Mouse (Mus musculus): ENCODE measurements around the gene Lrp2bp.

Gene Lrp2bp

DNA sequence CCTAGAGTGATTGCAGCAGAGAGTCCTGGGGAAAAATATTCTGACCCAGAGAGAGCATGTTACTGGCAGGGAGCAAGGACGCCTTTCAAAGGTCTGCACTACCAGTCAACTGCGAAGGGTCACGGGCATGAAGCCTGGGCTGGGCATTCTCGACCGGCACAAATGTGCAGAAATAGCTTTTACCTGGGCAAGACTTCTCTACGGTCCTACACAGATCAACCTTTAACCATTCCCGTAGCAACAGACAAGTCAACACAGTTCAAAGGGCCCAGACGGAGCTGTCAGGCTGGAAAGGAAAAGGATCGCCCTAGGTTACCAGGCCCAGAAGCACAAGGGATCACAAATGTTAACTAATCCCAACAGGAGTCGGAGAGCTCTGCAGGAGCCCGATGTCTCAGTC, 37.1 kb downstream of the Lrp2bp start:
- DNase-seq = no peak

DNA sequence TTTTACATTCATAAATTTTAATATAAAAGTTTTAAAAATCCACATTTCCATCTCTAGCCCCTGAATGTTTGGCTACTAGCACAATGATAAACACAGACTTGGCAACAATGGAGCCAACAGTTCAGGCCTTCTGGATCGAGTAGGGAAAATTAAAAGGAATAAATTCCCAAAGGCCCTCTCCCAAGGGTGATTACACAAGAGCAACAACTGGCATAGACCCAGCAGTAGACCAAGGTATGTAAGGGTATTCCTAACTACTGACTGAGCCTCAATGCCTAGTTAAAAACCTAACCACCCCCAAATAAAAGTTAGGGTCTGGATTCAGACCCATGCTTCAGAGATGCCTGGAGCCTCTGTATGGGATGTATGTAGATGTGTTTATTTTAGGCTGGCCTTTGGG, 40.6 kb downstream of the Lrp2bp start:
- DNase-seq = no peak

DNA sequence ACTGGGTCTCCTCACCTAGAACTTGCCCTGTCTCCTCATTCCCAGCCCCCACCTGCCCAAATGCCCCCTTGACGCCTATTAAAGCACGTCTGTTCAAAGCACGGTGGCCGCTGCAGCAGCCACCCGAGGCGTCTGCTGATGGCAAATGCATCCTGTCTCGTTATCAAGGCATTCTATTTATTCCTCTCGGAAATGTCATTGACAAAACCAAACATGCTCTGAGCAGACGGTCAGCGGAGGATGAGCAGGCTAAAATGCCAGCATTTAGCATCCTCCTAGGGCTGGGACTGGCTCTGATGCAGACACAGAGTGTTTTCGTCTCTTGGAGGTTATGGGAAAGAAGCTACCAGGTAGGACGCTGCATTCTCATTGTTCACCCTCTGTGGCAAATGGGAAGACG, 41.2 kb downstream of the Lrp2bp start:
- DNase-seq = no peak

DNA sequence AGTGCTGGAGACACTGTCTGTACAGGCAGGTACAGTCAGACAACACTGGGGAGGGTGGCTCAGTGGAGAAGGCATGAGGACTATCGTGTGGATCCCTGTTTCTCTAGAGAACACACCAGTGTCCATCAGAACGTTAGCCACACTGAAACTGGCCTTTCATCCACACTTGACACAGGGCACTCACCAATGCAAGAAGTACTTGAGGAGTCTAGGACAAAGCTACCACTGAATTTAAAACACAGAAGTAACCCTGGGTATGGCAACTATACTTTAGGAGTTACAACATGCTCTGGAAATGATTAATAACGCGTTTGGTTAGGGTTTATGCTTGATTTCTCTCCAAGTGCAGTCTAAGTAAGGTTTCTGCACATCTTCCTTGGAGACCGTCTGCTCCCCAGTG, 73.7 kb downstream of the Lrp2bp start:
- DNase-seq = no peak

DNA sequence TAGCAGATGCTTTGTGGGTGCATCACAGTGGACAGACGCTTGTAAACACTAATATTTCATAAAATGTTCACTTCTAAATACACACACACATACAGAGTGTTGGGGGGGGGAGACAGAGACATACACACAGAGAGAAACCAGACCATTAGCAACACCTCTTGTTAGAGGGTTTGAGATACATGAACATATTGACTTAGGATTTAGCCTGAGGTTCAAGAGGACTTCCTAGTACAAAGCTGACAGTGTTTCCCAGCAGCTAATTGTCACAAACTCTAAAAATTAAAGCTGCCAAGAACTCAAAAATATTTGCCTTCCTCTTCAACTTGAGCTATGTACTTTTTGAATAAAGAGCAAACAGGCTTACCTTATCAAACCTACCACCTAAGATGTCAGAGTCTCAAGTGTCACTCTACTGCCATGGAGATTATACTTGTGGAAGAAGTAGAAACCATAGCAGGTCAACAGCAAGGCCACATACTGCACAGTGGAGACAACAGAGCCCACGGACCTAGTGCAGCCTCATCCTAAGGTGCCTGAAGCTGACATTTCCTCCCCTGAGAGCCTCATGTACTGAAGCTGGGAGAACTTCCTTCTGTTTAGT, 74.5 kb downstream of the Lrp2bp start:
- no peak for DNase-seq

DNA sequence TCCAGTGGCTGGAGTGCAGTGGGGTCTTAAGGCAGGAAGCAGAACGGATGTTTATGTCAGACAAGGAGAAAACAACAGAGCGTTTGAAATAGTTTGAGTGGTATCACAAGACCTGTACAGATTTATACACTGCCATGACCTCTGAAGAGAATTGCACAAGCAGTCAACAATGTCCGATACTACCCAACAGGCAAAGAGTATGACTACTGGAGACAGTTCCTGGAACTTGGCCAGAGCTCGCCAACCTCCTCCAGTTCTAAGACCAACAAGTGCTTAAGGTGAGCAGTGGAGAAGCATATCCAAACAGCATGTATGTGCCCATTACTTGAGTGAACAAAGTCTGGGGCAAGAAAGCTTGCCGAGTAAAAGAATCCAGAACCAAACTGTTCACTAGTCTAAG, 76.1 kb downstream of the Lrp2bp start:
- DNase-seq = no peak

DNA sequence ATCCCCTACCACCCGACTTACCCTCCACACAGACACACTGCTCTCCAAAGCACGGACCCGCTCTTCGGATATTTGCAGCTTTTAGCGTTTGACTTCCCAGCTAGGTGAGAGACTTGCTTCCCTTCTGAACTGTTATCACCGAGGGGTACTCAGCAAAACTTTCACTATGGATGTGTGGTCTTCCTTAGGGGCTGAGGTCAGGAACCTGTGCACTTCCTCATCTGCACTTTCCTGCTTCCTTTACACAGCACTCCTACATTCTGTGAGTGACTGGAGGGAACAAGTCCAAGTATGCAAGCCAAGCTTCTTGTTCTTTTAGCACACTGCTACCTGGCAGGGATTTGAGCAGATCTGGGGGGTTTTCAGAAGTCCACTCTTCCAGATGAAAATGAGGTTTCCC, 79.8 kb downstream of the Lrp2bp start:
- DNase-seq = no peak

Measured in thymus, postnatal 14 days (tissue).